Mouse (Mus musculus) right cerebral cortex, adult 2 months (tissue): Measurements from ENCODE around the gene Med18.
A peak's percentile ranks its signal among the peaks of the same experiment; 100 is the strongest.

ENCODE experiments used
- DNase-seq, 2 experiments: peaks; one replicate each; pipeline ENCODE4 v3.0.0; 2021 to 2022; ENCODE audit warnings: low spot score in 2 of 2

Gene Med18

GRCm38 (mm10) chr4:132463430-132464254 is at the start of gene Med18:
Gene Med18, minus strand, starts transcription at chr4:132463921.
- peak; percentile 94 to 97 for DNase-seq

- no peak for DNase-seq
Measured at GRCm38 (mm10) chr4:132512080-132512479, 48.4 kb upstream of the Med18 start.

GRCm38 (mm10) chr4:132510352-132510798 is 46.7 kb upstream of the Med18 start, which contains the start of gene Sesn2:
Gene Sesn2, minus strand, starts transcription at chr4:132510501.
- peak; percentile 97 to 98 for DNase-seq

- peak; percentile 56 to 58 for DNase-seq
Measured at GRCm38 (mm10) chr4:132509621-132510296, 46.0 kb upstream of the Med18 start.

GRCm38 (mm10) chr4:132507210-132507609 is 43.5 kb upstream of the Med18 start:
- no peak for DNase-seq

- DNase-seq, result no peak
Measured at GRCm38 (mm10) chr4:132506250-132506649, 42.5 kb upstream of the Med18 start.

- DNase-seq, result no peak
Measured at GRCm38 (mm10) chr4:132505800-132506199, 42.1 kb upstream of the Med18 start.

- DNase-seq, result no peak
Measured at GRCm38 (mm10) chr4:132505034-132505738, 41.5 kb upstream of the Med18 start.

- no peak for DNase-seq
Measured at GRCm38 (mm10) chr4:132503344-132503743, 39.6 kb upstream of the Med18 start.

GRCm38 (mm10) chr4:132501639-132502038 is 37.9 kb upstream of the Med18 start:
- DNase-seq, result no peak

- DNase-seq, result no peak
Measured at GRCm38 (mm10) chr4:132494271-132494918, 30.7 kb upstream of the Med18 start.

GRCm38 (mm10) chr4:132492178-132493060 is 28.7 kb upstream of the Med18 start:
- no peak for DNase-seq

- DNase-seq, result no peak
Measured at GRCm38 (mm10) chr4:132491748-132492147, 28.0 kb upstream of the Med18 start.

- DNase-seq, result no peak
Measured at GRCm38 (mm10) chr4:132491057-132491456, 27.3 kb upstream of the Med18 start.

- no peak for DNase-seq
Measured at GRCm38 (mm10) chr4:132490273-132491010, 26.7 kb upstream of the Med18 start.

- no peak for DNase-seq
Measured at GRCm38 (mm10) chr4:132488976-132489375, 25.3 kb upstream of the Med18 start.

- no peak for DNase-seq
Measured at GRCm38 (mm10) chr4:132488521-132488920, 24.8 kb upstream of the Med18 start.

- no peak for DNase-seq
Measured at GRCm38 (mm10) chr4:132484820-132485219, 21.1 kb upstream of the Med18 start.

- no peak for DNase-seq
Measured at GRCm38 (mm10) chr4:132484231-132484630, 20.5 kb upstream of the Med18 start.
